Mouse (Mus musculus) small intestine, adult 2 months (tissue): ENCODE measurements around the gene Slc22a5. TPM values are rescaled to one million over a fixed set of nuclear protein-coding genes. Genes with fewer than 3 reads are reported as not detected.
A peak's percentile ranks its signal among the peaks of the same experiment; 100 is the strongest.
"Not testable (repeated sequence)": the region's sequence is repeated elsewhere in the genome, so short reads cannot be mapped to it uniquely, and the experiment has no call there.

Source experiments
- H3K27ac ChIP-seq: fragments of 200-500 bp; 2 replicates; pipeline ENCODE4 v1.5.1; 2012; ENCODE audit warnings: low read depth, low read length, control low read depth, inconsistent platforms; ENCODE audit not compliant: insufficient read depth
- H3K27me3 ChIP-seq: fragments of 200-500 bp; 2 replicates; pipeline ENCODE4 v1.6.1; 2012; ENCODE audit warnings: mild to moderate bottlenecking, moderate library complexity, low read length, inconsistent platforms; ENCODE audit not compliant: control insufficient read depth, insufficient read depth
- H3K36me3 ChIP-seq: fragments of 200-500 bp; 2 replicates; pipeline ENCODE4 v1.6.1; 2012; ENCODE audit warnings: mild to moderate bottlenecking, low read length, control low read depth, inconsistent platforms; ENCODE audit not compliant: control insufficient read depth, insufficient read depth
- H3K4me1 ChIP-seq: fragments of 200-500 bp; 2 replicates; pipeline ENCODE4 v1.6.1; 2012; ENCODE audit warnings: low read length, inconsistent platforms, mixed read lengths; ENCODE audit not compliant: control insufficient read depth, insufficient read depth, insufficient read length
- H3K4me3 ChIP-seq: fragments of 200-500 bp; 2 replicates; pipeline ENCODE4 v1.5.1; 2012; ENCODE audit warnings: low read depth, mild to moderate bottlenecking, control low read depth, inconsistent platforms, low read length, moderate library complexity
- CTCF ChIP-seq: fragments of 200-500 bp; IDR thresholded peaks from 2 replicates; pipeline ENCODE4 v1.5.1; 2012; ENCODE audit warnings: low read depth, mild to moderate bottlenecking, control low read depth, inconsistent platforms, low read length, moderate library complexity, mixed read lengths; ENCODE audit not compliant: insufficient replicate concordance, insufficient read length; ENCODE audit errors: extremely low read depth
- POLR2A ChIP-seq: fragments of 200-500 bp; IDR thresholded peaks from 2 replicates; pipeline ENCODE4 v1.6.1; 2012; ENCODE audit warnings: low read depth, mild to moderate bottlenecking, control low read depth, inconsistent platforms, low read length, moderate library complexity
- WGBS: fragments of 180-500 bp; shearing (Covaris S2); methylation state at CpG from one replicate; pipeline ENCODE4 v1.1.7; 2018; 5-methylcytosine and 5-hydroxymethylcytosine counted together
- polyA plus RNA-seq: library from polyadenylated mRNA; depleted of rRNA; stranded (reverse); fragments of >200 nt; gene quantifications from 2 replicates; pipeline ENCODE4 v1.2.3, GENCODE M21; 2012

Slc22a5 gene
- polyA plus RNA-seq, 1 experiment, result 44.2 TPM

DNA sequence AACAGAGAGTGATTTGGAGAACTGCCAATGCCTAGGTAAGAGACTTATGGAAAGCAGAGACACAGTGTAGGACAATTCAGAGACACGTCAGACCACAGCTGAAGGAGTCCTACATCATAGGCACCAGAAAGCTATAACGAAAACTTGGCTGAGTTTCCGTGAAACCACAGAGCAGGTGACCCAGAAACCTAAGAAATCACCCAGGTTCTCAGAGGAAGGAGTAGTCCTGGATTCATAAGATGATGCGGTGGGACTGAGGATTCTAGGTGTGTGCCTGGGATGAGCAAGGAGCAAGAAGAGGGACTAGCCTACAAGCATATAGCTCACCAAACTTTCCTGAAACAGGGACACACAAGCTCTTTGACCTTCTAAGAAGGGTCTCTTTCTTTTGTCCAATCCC is 3.2 kb downstream of the Slc22a5 start:
- H3K4me3 ChIP-seq, result no peak overlapping the region

DNA sequence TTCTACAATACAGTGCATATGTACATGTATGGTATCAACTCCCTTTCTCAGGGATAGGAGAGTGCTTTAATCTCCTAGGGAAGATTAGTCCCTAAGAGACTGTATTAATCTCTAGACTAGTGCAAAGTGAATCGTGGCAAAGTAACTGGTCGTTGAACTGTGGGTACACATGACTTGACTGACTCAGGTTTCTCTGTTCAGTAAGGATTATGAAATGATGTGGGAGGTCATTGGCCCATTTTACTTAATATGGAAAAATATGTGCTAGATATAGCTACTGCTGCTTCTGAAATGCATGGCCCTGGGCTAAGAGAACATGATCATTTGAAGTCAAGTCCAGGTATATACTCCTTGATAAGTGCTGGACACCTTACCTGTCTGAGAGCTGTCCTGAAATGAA is 8.2 kb downstream of the Slc22a5 start:
- H3K27ac ChIP-seq, result no peak overlapping the region
- WGBS, result 64% methylated on average over 2 of the region's 2 CpGs
- peaks cover 28% of the 10 kb centered on the region for H3K36me3 ChIP-seq
- H3K4me3 ChIP-seq, result no peak overlapping the region
- TF ChIP-seq POLR2A (no peak), CTCF (no peak)
- no peaks in the 10 kb centered on the region for H3K27me3 ChIP-seq
- H3K4me1 ChIP-seq, result peaks cover 4% of the 10 kb centered on the region; the same call in 1 of the 2 replicates

More for the DNA sequence above, 3.2 kb downstream of the Slc22a5 start:
- Histone ChIP-seq H3K27me3 (no peaks in the 10 kb centered on the region), H3K4me1 (peaks cover 9% of the 10 kb centered on the region; the same call in 1 of the 2 replicates), H3K36me3 (peaks cover 14% of the 10 kb centered on the region), H3K27ac (no peak overlapping the region)
- 80% methylated on average over 4 of the region's 4 CpGs for WGBS
- TF ChIP-seq CTCF (no peak), POLR2A (no peak)

DNA sequence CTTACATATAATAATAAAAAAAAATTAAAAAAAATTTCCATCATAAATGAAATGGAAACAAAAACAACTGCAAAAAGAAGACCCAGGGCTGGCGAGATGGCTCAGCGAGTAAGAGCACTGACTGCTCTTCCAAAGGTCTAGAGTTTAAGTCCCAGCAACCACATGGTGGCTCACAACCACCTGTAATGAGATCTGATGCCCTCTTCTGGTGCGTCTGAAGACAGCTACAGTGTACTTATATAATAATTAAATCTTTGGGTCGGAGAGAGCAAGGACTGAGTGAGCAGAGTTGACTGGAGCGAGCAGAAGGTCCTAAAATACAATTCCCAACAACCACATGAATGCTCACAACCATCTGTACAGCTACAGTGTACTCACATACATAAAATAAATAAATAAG is 13.4 kb downstream of the Slc22a5 start:
- 90% methylated on average over 5 of the region's 5 CpGs for WGBS
- H3K27me3 ChIP-seq, H3K4me1 ChIP-seq, H3K27ac ChIP-seq, H3K4me3 ChIP-seq: not testable (repeated sequence)
- peaks cover 19% of the 10 kb centered on the region for H3K36me3 ChIP-seq

DNA sequence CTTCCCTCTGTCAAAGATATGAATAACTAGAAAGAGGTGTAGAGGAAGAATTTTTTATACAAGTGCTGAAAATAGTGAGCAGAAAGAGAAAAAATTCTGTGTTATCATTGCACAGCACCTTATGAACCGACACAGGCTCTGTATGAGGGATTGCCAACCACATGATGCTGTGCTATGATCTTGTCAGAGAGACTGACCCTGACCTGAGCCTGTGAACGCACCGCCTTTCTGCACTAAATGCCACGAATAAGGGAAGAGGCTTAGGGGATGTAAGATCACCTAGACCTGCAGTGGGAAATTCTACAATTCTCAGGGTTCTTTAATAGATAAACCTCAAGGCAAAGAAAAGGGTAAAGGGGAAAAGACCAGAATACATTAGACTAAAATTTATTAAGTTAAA is 15.0 kb downstream of the Slc22a5 start:
- H3K27me3 ChIP-seq, result no peaks in the 10 kb centered on the region
- no peak overlapping the region for H3K4me3 ChIP-seq
- H3K36me3 ChIP-seq, result peaks cover 20% of the 10 kb centered on the region
- WGBS, result 90% methylated on average over 4 of the region's 4 CpGs
- TF ChIP-seq CTCF, result no peak
- peaks cover 7% of the 10 kb centered on the region; the same call in 1 of the 2 replicates for H3K4me1 ChIP-seq
- no peak overlapping the region for H3K27ac ChIP-seq

DNA sequence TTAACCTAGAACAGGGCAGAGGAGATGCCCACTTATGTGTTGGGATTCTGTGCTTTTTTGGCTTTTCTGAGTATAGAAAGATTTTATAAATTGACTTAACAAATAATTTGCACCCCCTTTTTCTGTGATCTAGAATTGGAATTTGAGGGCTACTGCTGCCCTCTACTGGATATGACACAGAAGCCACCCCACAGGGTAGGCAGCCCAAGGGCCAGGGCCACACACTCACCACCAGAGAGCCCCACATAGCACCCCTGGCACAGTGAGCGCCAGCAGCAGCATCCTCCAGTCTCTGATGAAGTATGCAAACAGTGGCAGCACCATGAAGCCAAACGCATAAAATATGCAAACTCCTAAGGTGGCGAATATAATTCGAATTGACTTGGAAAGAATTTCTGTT is 16.8 kb downstream of the Slc22a5 start:
- peak overlapping the region; percentile 48 for H3K4me3 ChIP-seq
- WGBS, result 30% methylated on average over 4 of the region's 4 CpGs
- H3K27ac ChIP-seq, result peak overlapping the region; percentile 78
- H3K4me1 ChIP-seq, result peaks cover 7% of the 10 kb centered on the region; the same call in 1 of the 2 replicates
- H3K36me3 ChIP-seq, result peaks cover 25% of the 10 kb centered on the region
- H3K27me3 ChIP-seq, result no peaks in the 10 kb centered on the region
- no peak for TF ChIP-seq POLR2A
- peak; percentile 71; the same call in 1 of the 2 replicates for TF ChIP-seq CTCF

DNA sequence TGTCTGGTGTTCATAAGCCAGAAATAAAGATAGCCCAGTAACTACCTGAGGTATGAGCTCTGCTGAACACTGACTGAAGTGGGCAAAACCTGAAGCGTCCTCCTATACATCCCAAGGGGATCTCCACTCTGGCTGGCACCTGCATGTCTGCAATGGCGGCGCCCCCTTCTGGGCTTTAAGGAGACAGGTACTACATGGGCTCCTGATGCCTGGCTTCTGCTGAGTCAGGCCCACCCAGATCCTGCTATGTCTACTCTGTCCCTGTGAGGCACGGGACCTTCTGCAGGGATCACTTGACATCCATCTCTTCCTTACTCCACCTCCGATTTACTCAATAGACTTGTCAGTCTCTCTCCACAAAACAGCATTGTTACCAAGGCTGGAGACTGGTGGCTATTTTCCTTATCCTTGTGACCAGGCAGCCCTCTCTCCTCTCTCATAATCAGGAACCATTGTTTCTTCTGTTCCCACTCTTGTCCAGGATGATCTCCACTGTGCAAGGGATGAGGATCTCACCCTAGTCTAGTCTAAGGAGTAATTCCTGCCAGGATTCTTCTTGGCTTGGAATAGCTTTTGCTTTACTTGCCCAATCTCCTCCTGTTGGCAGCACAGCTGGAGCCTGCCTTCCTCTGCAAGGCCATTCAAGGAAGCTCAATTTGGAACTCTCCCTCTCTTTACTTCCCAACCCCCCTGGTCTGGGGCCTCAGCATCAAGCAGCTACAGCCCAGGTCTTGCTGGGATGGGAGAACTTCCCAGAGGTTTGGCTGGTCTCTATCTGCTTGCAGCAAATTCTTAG is 17.4 kb downstream of the Slc22a5 start:
- H3K36me3 ChIP-seq, result peaks cover 30% of the 10 kb centered on the region
- not testable (repeated sequence) for H3K4me3 ChIP-seq, H3K27me3 ChIP-seq, H3K27ac ChIP-seq, H3K4me1 ChIP-seq
- 88% methylated on average over 5 of the region's 5 CpGs for WGBS

DNA sequence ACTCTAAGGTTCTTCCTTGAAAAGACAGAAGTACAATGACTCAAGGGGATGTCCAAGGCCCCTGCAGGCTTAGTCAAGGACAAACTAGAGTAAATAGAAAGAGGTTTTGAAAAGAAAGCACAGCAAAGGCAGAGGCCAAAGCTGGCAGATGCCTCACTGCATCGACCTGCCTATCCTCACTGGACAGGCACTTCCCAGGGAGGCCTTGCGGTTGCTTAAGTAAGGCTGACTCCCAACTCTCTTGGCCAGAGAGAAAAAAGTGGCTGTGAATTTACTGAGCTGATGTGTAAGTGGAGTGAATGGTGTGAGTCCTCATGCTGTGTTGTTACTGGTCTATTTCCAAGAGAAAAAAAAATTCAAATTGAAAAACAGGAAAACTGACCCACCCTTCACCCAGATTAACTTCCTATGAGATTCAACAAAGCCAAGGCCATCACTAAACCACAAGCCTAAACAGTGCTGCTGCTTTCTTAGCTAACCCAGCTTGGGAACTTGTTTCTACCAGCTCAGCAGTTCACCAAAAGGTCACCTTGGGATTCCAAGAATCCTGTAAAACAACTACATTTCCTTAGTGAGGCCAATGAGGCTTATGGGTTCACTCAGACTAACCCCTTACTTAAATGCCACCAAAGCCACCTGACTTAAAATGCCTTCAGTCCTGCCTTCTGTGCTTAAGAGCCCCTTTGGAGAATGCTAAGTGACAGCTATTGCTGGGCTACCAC is 19.5 kb downstream of the Slc22a5 start:
- no peaks in the 10 kb centered on the region for H3K27me3 ChIP-seq
- TF ChIP-seq CTCF (no peak), POLR2A (no peak)
- H3K36me3 ChIP-seq, result peaks cover 31% of the 10 kb centered on the region
- WGBS, result 78% methylated on average over 2 of the region's 2 CpGs
- H3K4me3 ChIP-seq, result no peak overlapping the region
- H3K27ac ChIP-seq, result 0 out of 2 replicates have a peak overlapping the region, but pooled peaks have one; percentile 23
- H3K4me1 ChIP-seq, result peaks cover 9% of the 10 kb centered on the region; the same call in 1 of the 2 replicates
